Mouse (Mus musculus) embryo, embryonic 11 days (tissue): ENCODE results near the gene Igsf21.

Experiments
- DNase-seq: peaks from one replicate; pipeline ENCODE4 v3.0.0-alpha.2; 2015

Gene Igsf21

GRCm38 (mm10) chr4:140092367-140092766 is 154.2 kb downstream of the Igsf21 start:
- no peak for DNase-seq

GRCm38 (mm10) chr4:140091693-140092092 is 154.9 kb downstream of the Igsf21 start:
- DNase-seq = no peak

GRCm38 (mm10) chr4:140089676-140090075 is 156.9 kb downstream of the Igsf21 start:
- DNase-seq = no peak

- no peak for DNase-seq
Measured at GRCm38 (mm10) chr4:140088711-140089440, 157.7 kb downstream of the Igsf21 start.

- peak; percentile 33 for DNase-seq
Measured at GRCm38 (mm10) chr4:140086192-140086591, 160.4 kb downstream of the Igsf21 start.

GRCm38 (mm10) chr4:140084521-140085011 is 162.0 kb downstream of the Igsf21 start:
- DNase-seq = no peak

- no peak for DNase-seq
Measured at GRCm38 (mm10) chr4:140084064-140084463, 162.5 kb downstream of the Igsf21 start.

GRCm38 (mm10) chr4:140078416-140078815 is 168.2 kb downstream of the Igsf21 start:
- no peak for DNase-seq

- no peak for DNase-seq
Measured at GRCm38 (mm10) chr4:140077615-140078014, 169.0 kb downstream of the Igsf21 start.

- DNase-seq = no peak
Measured at GRCm38 (mm10) chr4:140076852-140077563, 169.6 kb downstream of the Igsf21 start.

- DNase-seq = no peak
Measured at GRCm38 (mm10) chr4:140076428-140076827, 170.2 kb downstream of the Igsf21 start.

GRCm38 (mm10) chr4:140071047-140071446 is 175.5 kb downstream of the Igsf21 start:
- no peak for DNase-seq

GRCm38 (mm10) chr4:140070331-140070652 is 176.3 kb downstream of the Igsf21 start:
- no peak for DNase-seq

- peak; percentile 39 for DNase-seq
Measured at GRCm38 (mm10) chr4:140069563-140070330, 176.8 kb downstream of the Igsf21 start.

- no peak for DNase-seq
Measured at GRCm38 (mm10) chr4:140068468-140068867, 178.1 kb downstream of the Igsf21 start.

GRCm38 (mm10) chr4:140066011-140066410 is 180.6 kb downstream of the Igsf21 start:
- DNase-seq = no peak

GRCm38 (mm10) chr4:140063153-140063671 is 183.4 kb downstream of the Igsf21 start:
- no peak for DNase-seq

- DNase-seq = no peak
Measured at GRCm38 (mm10) chr4:140060251-140060650, 186.3 kb downstream of the Igsf21 start.

GRCm38 (mm10) chr4:140053042-140053441 is 193.5 kb downstream of the Igsf21 start:
- no peak for DNase-seq

- peak; percentile 43 for DNase-seq
Measured at GRCm38 (mm10) chr4:140052575-140052974, 194.0 kb downstream of the Igsf21 start.

GRCm38 (mm10) chr4:140047807-140048362 is 198.7 kb downstream of the Igsf21 start:
- peak; percentile 32 for DNase-seq

- no peak for DNase-seq
Measured at GRCm38 (mm10) chr4:140043953-140044352, 202.6 kb downstream of the Igsf21 start.
